Mouse (Mus musculus) v-Abl transformed pro-B cells (cell line): ENCODE measurements around the gene Mpdu1.

Experiments
- in situ Hi-C, 2 experiments: fragments of 400-800 bp; cut with MboI; formaldehyde crosslinking; loops; one replicate each; pipeline ENCODE4 v1.15.1; 2025; ENCODE audit not compliant: unreplicated experiment in 2 of 2

Gene Mpdu1

DNA sequence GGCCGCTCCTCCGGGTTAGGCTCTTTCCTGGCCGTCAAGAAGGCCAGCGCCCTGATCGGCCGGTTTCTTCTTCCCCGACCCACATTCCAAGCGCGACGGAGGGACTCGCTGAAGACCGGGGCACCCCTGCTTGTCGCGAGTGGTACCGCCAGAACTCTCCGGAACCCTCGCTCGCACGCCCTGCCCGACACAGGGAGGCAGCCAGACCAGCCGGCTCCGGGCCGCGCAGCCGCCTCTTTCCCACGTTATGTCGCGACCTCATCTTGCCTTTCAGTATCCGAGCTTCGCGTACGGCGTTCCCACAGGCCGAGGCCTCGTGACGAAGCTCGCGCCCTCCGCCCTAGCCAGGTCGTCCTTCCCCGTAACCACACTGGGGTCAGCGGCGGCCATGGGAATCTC is 9.3 kb upstream of the Mpdu1 start:
- in situ Hi-C loops, result loop anchor here in 1 of 2 experiments (5.0 kb wide), 2 partner anchors 86 to 251 kb away; partner anchors contain the start of genes Eif5a and Polr2a

GRCm38 (mm10) chr11:69670786-69671725 is 8.6 kb upstream of the Mpdu1 start:
- in situ Hi-C loops, result loop anchor here in 1 of 2 experiments (5.0 kb wide), 2 partner anchors 86 to 251 kb away; partner anchors contain the start of genes Eif5a and Polr2a

DNA sequence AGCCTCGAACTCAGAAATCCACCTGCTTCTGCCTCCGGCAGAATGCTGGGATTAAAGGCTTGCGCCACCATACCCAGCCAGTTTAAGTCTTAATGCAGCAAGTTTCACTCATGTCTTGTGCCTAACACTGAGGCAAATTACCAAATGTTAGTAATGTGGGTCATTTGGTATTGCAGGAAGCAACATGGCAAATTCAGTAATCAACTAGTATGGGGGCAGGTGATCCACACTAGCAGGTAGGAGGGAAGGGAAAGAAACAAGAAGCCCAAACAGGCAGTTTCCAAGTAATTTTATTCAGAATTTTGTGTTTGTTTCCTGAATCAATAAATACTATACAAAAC is 4.2 kb upstream of the Mpdu1 start:
- in situ Hi-C loops, result no loop called here

DNA sequence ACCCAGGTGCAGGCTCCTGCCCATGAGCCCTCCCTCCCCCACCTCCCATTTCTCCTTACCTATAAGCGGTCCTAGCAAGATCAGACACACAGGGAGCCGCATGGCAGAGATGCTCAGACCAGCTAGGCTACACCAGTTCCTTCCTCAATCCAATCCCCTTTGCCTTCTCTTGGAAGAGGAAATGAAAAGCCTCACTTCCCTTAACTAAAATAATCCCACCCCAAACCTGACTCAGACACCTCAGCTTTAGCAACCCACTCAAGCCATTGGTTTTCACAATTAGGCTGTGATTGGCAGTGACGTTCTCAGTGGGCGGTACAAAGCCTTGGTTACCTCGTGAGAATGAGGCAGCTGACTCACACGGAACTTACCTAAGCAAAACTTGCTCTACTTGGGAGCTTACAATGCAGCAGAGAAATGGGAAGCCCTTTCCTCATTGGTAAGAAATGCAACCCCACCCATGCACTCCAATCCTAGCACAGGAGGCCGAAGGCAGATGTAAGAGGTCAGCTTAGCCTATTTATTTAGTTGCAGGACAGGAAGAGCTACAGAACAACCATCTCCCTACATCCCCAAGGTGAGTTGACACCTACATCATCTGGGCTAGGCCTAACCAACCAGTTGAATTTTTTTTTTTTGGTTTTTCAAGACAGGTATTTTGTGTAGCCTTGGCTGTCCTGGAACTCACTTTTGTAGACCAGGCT is 3.7 kb upstream of the Mpdu1 start, which contains the start of gene Cd68:
Gene Cd68, minus strand, starts transcription at position 193 of the 704 bp plus-strand sequence.
- in situ Hi-C loops, result no loop called here

- in situ Hi-C loops, result no loop called here
Observed at GRCm38 (mm10) chr11:69665457-69665960, 3.1 kb upstream of the Mpdu1 start.

DNA sequence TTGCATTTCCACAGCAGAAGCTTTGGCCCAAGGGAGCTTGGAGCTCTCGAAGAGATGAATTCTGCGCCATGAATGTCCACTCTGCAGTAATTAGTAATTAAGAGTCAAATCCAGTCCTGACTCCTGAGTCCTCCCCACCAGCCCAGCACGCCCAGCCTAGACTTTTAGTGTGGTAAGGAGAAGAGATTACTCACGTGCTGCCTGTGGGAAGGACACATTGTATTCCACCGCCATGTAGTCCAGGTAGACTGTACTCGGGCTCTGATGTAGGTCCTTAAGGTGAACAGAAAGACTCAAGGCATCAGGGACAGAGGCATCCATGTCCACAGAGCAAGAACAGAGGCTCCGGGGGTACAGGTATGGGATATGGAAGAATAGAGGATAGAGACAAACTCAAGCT is 2.4 kb upstream of the Mpdu1 start:
- in situ Hi-C loops, result no loop called here

DNA sequence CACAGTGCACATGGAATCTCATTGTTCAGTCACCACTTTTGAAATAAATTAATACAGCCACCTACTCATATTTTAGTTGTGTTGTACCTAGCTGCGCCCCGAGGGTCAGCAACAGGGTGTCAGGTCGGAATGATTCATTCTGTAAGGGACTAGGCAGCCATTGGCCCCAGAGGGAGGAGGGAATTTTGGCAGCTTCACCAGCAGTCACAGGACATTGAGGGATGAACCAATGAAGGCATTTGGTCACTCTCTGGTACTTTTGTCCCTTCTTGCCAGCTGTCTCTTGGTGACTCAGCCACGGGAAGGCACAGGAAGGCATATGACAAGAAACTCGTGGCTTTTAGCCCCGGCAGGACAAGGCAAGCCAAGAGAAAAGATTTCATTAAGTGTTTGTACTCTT is 1.4 kb upstream of the Mpdu1 start:
- in situ Hi-C loops, result no loop called here

DNA sequence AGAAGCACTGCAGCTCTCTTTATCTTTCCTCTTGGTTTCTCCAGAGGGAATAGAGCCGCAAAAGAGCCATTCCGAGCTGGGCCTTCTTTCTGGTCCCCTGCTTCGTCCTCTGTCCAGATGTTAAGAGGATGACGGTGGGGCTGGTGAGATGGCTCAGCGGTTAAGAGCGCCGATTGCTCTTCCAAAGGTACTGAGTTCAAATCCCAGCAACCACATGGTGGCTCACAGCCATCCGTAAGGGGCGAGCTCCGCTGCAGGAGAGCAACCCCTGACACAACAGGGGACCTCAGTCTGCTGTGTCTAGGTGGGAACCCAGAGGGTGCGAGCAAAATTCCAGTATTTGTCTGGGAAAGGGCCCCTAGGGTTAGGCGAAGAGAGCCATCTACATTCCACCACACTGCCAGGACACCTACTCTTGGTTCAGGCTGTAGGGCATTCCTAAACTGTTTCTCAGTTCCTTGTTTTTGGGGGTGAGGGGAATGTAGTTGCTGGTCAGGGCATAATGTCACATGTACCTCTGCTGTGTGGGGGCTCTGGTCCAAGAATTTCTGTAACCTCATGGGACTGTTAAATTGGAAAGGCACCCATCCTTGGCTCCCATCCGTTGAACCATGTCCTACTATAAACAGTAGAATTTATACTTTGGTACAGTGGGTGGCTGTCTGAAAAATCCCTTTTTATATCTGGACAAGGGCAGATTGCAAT is 677 bp upstream of the Mpdu1 start:
- in situ Hi-C loops, result no loop called here

- in situ Hi-C loops, result no loop called here
Observed at GRCm38 (mm10) chr11:69661221-69661881, 1.1 kb downstream of the Mpdu1 start.

DNA sequence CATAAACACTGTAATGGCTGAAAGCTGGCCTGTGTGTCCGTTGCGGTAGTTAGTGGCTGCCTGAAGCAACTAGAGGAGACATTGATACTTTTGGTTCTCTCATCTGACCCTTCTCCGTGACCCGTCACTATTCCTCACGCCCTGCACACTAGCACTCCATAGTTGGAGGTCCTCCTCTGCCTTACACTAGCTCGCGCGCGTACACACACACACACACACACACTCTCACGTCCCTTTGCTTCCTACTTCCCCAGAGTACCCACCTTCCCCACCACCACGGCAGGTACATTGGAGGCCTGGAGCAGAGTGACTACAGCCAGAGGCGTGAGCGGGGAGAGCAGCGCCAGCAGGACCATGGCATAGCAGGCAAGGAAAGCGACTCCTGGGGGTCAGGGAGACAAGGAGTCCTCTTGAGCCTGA is 5.0 kb downstream of the Mpdu1 start:
- in situ Hi-C loops, result no loop called here

- in situ Hi-C loops, result no loop called here
Observed at GRCm38 (mm10) chr11:69656617-69657461, 5.6 kb downstream of the Mpdu1 start.

DNA sequence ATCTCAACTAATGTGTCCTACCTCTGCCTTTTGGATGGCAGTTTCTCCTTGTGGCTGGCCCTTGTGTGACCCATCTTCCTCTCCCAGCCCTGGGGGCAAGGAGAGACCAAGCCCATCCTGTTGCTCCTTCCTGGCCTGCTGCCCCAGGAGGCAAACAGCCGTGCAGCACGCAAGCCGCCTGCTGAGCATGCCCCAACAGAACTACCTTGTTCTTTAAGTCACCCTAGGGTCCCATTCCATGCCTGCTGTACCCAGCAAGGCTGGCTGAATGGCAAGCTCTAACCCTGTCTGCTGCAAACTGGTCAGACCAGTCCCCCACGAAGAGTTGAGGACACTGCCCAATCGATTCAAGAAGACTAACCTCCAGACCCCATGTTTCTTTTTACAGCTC is 6.4 kb downstream of the Mpdu1 start:
- in situ Hi-C loops, result no loop called here

DNA sequence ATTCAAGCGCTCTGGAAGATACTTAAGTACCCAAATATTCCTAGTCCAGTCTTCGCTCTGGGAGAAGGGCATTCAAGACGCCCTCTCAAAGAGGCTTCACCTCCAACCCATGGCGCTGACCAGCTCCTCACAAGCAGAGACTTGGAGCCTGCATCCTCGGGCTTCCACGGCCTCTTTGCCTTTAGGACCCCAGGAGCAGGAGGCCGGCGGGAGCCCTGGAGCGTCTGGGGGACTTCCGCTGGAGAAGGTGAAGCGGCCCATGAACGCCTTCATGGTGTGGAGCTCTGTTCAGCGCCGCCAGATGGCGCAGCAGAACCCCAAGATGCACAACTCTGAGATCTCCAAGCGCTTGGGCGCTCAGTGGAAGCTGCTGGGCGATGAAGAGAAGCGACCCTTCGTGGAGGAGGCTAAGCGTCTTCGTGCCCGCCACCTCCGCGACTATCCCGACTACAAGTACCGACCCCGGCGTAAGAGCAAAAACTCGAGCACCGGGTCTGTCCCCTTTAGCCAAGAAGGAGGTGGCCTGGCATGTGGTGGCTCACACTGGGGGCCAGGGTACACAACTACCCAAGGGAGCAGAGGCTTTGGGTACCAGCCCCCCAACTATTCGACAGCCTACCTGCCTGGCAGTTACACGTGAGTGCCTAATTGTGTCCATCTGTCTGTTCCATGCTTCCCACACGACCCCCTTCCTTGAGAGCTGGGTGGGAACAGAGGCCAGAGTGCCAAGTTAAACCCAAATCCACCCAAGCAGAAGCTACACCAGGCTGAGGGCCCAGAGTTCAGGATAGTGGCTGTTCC is 7.0 kb downstream of the Mpdu1 start, which contains the start of gene Sox15:
Gene Sox15, plus strand, starts transcription at position 51 of the 801 bp plus-strand sequence.
- in situ Hi-C loops, result no loop called here

- in situ Hi-C loops, result no loop called here
Observed at GRCm38 (mm10) chr11:69654760-69655159, 7.7 kb downstream of the Mpdu1 start.

DNA sequence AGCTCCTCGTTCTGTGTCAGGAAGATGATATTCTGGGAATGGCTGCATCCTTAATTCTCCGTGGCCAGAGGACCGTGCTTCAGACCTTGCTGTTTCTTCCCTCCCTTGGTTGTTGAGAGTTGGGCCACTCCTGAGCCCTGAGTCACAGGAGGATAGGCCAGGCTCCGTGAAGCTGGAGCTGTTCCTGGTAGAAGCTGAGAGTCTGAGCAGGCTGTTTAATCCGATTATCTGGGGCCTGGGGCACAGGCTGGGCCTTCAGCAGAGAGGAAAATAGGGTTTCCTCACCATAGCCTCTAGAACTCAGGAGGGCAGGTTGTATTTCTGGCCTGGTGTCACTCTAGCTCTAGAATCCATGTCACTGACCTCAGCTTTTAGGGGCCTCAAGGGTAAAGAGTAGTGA is 9.0 kb downstream of the Mpdu1 start:
- in situ Hi-C loops, result no loop called here

- in situ Hi-C loops, result no loop called here
Observed at GRCm38 (mm10) chr11:69645860-69646259, 16.6 kb downstream of the Mpdu1 start.

DNA sequence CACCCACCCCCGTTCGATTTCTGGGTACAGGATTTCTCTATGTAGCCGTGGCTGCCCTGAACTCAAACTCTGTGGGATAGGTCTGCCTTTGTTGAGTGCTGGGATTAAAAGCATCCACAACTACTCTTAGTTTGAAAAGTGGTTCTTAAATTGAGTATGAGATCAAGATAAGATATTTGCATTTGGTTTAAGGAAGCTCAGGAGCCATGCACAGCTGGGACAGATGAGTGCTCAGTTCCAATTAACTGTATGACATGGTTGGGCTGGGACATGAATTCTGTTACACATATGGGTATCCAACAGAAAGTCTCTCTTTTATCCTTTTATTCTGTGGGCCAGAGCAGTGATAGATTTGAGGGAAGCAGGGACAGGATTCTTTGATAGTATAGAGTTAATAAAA is 27.0 kb downstream of the Mpdu1 start:
- in situ Hi-C loops, result loop anchor here in 1 of 2 experiments (10.0 kb wide), 1 partner anchor 119 kb away; the partner anchor contains the start of gene Polr2a

DNA sequence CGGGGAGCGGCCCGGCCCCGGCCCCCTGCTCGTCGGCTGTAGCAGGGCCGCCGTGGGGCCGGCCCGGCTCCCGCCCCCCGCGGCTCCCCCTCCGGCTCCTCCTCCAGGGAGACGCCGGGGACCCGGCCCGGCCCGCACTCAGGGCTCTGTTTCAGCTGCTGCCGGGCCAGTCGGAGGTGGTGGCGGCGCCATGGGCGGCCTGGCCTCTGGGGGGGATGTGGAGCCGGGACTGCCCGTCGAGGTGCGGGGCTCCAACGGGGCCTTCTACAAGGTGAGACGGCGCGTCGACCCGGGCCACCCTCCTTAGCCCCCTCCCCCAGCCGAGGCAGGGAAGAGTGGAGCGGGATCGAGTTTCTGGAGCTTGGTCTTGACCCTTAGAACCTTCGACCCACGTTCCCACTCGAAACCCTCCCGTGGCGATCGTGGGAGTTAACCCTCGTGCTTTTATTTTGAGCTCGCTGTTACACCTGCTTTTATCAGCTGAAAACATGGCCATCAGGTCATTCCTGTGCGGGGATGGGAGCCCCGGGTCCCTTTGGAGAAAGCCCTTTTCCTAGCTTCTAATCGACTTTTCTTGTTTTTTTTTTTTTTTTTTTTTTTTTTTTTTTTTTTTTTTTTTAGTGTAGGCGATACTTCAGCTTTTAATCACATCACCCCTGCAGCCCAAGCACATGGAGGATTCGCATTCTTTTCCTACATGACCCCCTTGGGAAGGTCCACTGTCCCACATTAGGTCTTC is 29.1 kb downstream of the Mpdu1 start:
- in situ Hi-C loops, result loop anchor here in 1 of 2 experiments (10.0 kb wide), 1 partner anchor 122 kb away; the partner anchor contains the start of gene Polr2a
